Mouse (Mus musculus): ENCODE results near the gene Slc27a2.
"Not testable (repeated sequence)": the region's sequence is repeated elsewhere in the genome, so short reads cannot be mapped to it uniquely, and the experiment has no call there.

Gene Slc27a2

GRCm38 (mm10) chr2:126606061-126606687 lies 54.0 kb downstream of the Slc27a2 start:
- no peak for DNase-seq (ENCODE audit: low spot score)

DNA sequence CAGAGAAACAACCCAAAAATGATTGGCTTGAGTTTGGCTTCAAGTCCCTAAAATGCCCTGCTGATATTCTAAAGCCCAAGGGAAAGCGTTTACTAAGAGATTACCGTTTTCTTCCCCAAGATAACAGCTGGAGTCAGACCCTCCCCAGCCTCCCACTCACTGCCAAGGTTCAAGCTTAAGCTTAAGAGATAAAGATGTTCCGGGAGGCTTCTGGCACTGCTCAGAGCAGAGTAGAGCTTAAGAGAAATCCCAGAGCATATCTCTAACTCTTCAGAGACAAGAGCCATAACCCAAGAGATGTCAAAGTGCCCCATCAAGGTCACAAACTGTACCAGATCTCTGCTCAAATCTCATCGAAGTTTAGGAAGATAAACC lies 54.5 kb downstream of the Slc27a2 start:
- DNase-seq (ENCODE audit: low spot score), result no peak

- DNase-seq (ENCODE audit: low spot score), result no peak
Measured at GRCm38 (mm10) chr2:126607553-126608203, 55.5 kb downstream of the Slc27a2 start.

- not testable (repeated sequence) for DNase-seq (ENCODE audit: low spot score)
Measured at GRCm38 (mm10) chr2:126609600-126609999, 57.4 kb downstream of the Slc27a2 start.

- no peak for DNase-seq (ENCODE audit: low spot score)
Measured at GRCm38 (mm10) chr2:126615355-126615754, 63.1 kb downstream of the Slc27a2 start.

DNA sequence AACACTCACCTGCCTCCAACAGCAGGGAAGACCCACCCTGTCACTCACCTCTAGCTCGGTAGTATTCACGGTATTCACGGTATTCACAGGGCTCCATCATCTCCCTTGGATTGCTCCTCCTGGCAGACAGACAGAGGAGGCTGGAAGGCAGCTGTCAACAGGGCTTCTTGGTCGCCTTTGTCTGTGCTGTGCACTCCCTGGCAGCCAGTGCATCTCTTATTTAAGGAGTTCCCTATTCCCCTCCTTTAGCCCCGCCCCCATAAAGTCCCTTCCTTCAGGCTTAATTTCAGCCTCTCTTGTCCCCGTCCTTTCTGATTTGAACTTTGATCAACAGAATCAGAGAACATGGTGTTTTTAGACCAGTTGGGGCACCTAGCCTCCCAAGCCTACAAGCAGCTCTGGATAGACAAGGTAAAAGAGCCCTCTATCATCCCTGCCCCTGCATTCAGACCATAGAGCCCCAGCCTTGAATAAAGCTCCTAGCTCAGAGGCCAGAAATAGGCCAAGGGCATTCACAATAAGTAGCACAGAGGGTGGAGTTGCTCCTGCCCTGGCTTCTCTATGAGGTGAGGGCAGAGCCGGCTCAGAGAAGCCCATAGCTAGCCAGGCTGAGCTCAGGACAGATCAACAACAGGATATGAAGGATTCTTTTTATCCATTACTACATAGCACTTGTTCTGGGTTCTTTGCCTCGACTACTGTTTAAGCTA lies 66.4 kb downstream of the Slc27a2 start:
- no peak for DNase-seq (ENCODE audit: low spot score)

DNA sequence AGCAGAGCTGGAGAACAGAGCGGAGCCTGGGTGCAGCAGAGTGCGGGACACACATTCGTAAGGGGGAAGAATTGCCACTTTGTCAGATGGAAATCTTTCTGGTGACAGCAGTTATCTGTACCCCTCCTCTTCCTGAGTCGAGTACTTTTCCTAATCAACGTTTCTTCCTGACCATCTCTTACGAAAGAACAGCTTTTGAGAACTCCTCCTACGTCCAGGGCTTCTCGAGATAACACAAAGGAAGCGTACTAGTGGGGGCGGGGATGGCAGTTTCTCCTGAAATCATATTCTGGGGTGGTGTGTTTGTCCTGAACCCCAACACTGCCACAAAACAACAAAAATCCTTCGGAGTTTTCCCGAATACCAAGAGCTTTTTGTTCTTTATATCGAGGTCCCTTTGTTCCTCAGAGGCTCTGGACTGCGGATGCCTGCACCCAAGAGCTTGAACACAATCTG lies 67.1 kb downstream of the Slc27a2 start, which contains the start of gene Hdc:
TSS of gene Hdc (minus strand) at position 51 of the 456 bp plus-strand sequence.
- no peak for DNase-seq (ENCODE audit: low spot score)

DNA sequence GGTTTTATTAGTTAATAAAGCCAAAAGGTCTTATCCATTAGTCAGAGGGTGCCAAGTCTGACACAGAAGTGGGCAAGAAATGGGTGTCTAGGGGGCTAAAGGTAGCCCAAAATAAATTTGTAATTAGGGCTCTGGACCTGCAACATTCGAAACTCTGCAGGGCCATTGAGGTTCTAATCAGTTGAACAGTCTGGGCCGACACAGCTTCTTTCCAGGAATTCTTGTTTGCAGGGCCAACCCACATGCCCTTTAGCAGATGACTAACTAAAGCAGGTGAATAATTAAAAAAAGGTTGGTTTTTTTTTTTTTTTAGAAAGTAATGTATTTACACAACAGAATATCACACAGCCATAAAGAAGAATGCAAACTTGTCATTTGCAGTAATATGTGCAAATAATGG lies 70.2 kb downstream of the Slc27a2 start:
- DNase-seq (ENCODE audit: low spot score), result no peak

DNA sequence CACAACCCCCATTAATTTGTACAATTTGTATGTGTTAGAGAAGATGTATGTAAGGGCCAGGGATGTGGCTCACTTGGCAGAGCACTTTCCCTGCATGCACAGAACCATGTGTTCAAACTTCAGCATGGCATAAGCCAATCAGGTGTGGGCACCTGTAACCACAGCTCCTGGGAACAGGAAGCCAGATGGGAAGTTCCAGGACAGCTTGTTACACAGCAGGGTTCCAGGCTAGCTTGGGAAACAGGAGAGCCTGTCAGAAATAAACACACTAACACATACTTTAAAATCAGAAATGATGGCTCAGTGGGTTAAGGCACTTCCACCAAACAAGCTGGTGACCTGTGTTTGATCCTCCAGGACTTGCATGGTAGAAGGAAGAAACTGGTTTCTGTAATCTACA lies 70.9 kb downstream of the Slc27a2 start:
- no peak for DNase-seq (ENCODE audit: low spot score)

DNA sequence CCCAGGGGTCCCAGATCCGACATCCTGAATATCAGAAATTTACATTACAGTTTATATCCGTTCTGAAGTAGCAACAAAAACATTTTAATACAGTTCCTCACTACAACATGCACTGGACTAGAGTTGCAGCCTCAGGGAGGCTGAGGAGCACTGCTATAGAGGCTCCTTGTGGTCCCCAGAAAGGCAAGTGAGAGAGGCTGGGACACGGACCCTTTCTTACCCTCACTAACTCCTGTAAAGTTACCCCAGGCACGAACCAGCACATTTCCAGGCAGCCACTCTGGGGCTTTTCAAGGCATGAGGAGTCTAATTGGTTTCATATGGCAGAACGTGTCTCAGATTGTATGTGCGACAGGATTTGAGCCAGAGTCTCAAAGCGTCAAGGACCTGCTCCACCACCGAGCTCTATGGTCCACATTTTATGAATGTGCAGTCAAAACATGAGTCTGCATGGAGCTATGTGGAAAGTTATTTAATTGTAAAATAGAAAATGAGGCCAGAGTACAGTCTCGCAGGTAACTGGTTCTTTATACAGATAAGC lies 76.3 kb downstream of the Slc27a2 start:
- DNase-seq (ENCODE audit: low spot score), result no peak

DNA sequence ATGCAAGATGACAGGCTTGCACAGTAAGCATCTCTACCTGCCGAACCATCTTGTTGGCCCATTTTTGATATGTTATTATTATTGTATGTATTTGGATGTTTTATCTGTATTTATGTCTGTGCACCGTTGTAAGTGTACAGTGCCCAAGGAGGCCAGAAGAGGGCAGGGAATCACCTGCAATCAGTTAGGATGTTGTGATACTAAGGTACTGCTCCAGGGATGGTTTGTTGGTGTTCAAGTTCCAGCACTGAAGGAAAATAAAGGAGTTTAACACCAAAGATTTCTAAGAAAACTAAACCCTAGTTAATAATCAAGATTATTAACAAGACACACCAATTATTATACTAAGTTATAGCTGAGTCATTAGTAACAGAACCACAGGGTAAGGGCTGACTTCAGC lies 81.0 kb downstream of the Slc27a2 start:
- no peak for DNase-seq (ENCODE audit: low spot score)

GRCm38 (mm10) chr2:126635939-126636823 lies 84.0 kb downstream of the Slc27a2 start:
- DNase-seq (ENCODE audit: low spot score), result no peak

Data from ovary, postnatal 10 days (tissue).